Mouse (Mus musculus): ENCODE data around the gene Mul1.

Mul1 gene

GRCm38 (mm10) chr4:138455141-138455955 is 20.9 kb downstream of the Mul1 start:
- TF ChIP-seq CTCF (conservative IDR thresholded peaks at IDR 0.05; ENCODE audit: low read length) (no peak), POU5F1 (IDR thresholded peaks at IDR 0.05; ENCODE audit: borderline replicate concordance, low read length) (no peak), NANOG (IDR thresholded peaks at IDR 0.05; ENCODE audit: borderline replicate concordance, low read length) (no peak)
- H3K36me3 ChIP-seq (ENCODE audit: insufficient read depth, low read length): no peaks in the 10 kb centered on the region
- peaks cover 82% of the 10 kb centered on the region for H3K4me1 ChIP-seq (replicated peaks; ENCODE audit: low read depth, low read length)
- no peaks in the 10 kb centered on the region for H3K9me3 ChIP-seq (ENCODE audit: low read length)
- H3K27me3 ChIP-seq (ENCODE audit: insufficient read depth, low read length): peaks cover 28% of the 10 kb centered on the region
- peak overlapping the region; percentile 84 for H3K4me3 ChIP-seq (replicated peaks; ENCODE audit: low read length)

- Histone ChIP-seq H3K9me3 (ENCODE audit: low read length) (no peaks in the 10 kb centered on the region), H3K27me3 (ENCODE audit: insufficient read depth, low read length) (peaks cover 28% of the 10 kb centered on the region), H3K36me3 (ENCODE audit: insufficient read depth, low read length) (no peaks in the 10 kb centered on the region), H3K4me3 (replicated peaks; ENCODE audit: low read length) (peak overlapping the region; percentile 84), H3K4me1 (replicated peaks; ENCODE audit: low read depth, low read length) (peaks cover 83% of the 10 kb centered on the region)
- no peak for TF ChIP-seq CTCF (conservative IDR thresholded peaks at IDR 0.05; ENCODE audit: low read length)
- TF ChIP-seq NANOG (IDR thresholded peaks at IDR 0.05; ENCODE audit: borderline replicate concordance, low read length): no peak
- TF ChIP-seq POU5F1 (IDR thresholded peaks at IDR 0.05; ENCODE audit: borderline replicate concordance, low read length): no peak
Observed at GRCm38 (mm10) chr4:138455956-138456341, 21.5 kb downstream of the Mul1 start.

GRCm38 (mm10) chr4:138456536-138456935 is 22.1 kb downstream of the Mul1 start:
- Histone ChIP-seq H3K9me3 (ENCODE audit: low read length) (no peaks in the 10 kb centered on the region), H3K36me3 (ENCODE audit: insufficient read depth, low read length) (no peaks in the 10 kb centered on the region), H3K4me3 (replicated peaks; ENCODE audit: low read length) (peak overlapping the region; percentile 84), H3K4me1 (replicated peaks; ENCODE audit: low read depth, low read length) (peaks cover 83% of the 10 kb centered on the region), H3K27me3 (ENCODE audit: insufficient read depth, low read length) (peaks cover 29% of the 10 kb centered on the region)
- TF ChIP-seq NANOG (IDR thresholded peaks at IDR 0.05; ENCODE audit: borderline replicate concordance, low read length) (no peak), POU5F1 (IDR thresholded peaks at IDR 0.05; ENCODE audit: borderline replicate concordance, low read length) (no peak), CTCF (conservative IDR thresholded peaks at IDR 0.05; ENCODE audit: low read length) (no peak)

- H3K36me3 ChIP-seq (ENCODE audit: insufficient read depth, low read length): no peaks in the 10 kb centered on the region
- no peak overlapping the region for H3K4me3 ChIP-seq (replicated peaks; ENCODE audit: low read length)
- TF ChIP-seq POU5F1 (IDR thresholded peaks at IDR 0.05; ENCODE audit: borderline replicate concordance, low read length) (no peak), CTCF (conservative IDR thresholded peaks at IDR 0.05; ENCODE audit: low read length) (no peak), NANOG (IDR thresholded peaks at IDR 0.05; ENCODE audit: borderline replicate concordance, low read length) (no peak)
- H3K4me1 ChIP-seq (replicated peaks; ENCODE audit: low read depth, low read length): peaks cover 81% of the 10 kb centered on the region
- H3K27me3 ChIP-seq (ENCODE audit: insufficient read depth, low read length): peaks cover 32% of the 10 kb centered on the region
- H3K9me3 ChIP-seq (ENCODE audit: low read length): no peaks in the 10 kb centered on the region
Observed at GRCm38 (mm10) chr4:138457091-138457490, 22.6 kb downstream of the Mul1 start.

- Histone ChIP-seq H3K27me3 (ENCODE audit: insufficient read depth, low read length) (peaks cover 32% of the 10 kb centered on the region), H3K36me3 (ENCODE audit: insufficient read depth, low read length) (no peaks in the 10 kb centered on the region)
- TF ChIP-seq CTCF (conservative IDR thresholded peaks at IDR 0.05; ENCODE audit: low read length): no peak
- no peak for TF ChIP-seq NANOG (IDR thresholded peaks at IDR 0.05; ENCODE audit: borderline replicate concordance, low read length)
- no peak for TF ChIP-seq POU5F1 (IDR thresholded peaks at IDR 0.05; ENCODE audit: borderline replicate concordance, low read length)
Observed at GRCm38 (mm10) chr4:138458171-138458570, 23.7 kb downstream of the Mul1 start.

GRCm38 (mm10) chr4:138458735-138459440 is 24.4 kb downstream of the Mul1 start:
- Histone ChIP-seq H3K4me3 (replicated peaks; ENCODE audit: low read length) (peak overlapping the region; percentile 5; the same call in 1 of the 2 replicates), H3K9me3 (ENCODE audit: low read length) (no peaks in the 10 kb centered on the region), H3K4me1 (replicated peaks; ENCODE audit: low read depth, low read length) (peaks cover 81% of the 10 kb centered on the region), H3K36me3 (ENCODE audit: insufficient read depth, low read length) (no peaks in the 10 kb centered on the region), H3K27me3 (ENCODE audit: insufficient read depth, low read length) (peaks cover 26% of the 10 kb centered on the region)
- TF ChIP-seq CTCF (conservative IDR thresholded peaks at IDR 0.05; ENCODE audit: low read length): no peak
- no peak for TF ChIP-seq POU5F1 (IDR thresholded peaks at IDR 0.05; ENCODE audit: borderline replicate concordance, low read length)
- no peak for TF ChIP-seq NANOG (IDR thresholded peaks at IDR 0.05; ENCODE audit: borderline replicate concordance, low read length)

More at GRCm38 (mm10) chr4:138458171-138458570, 23.7 kb downstream of the Mul1 start:
- Histone ChIP-seq H3K4me3 (replicated peaks; ENCODE audit: low read length) (no peak overlapping the region), H3K4me1 (replicated peaks; ENCODE audit: low read depth, low read length) (peaks cover 81% of the 10 kb centered on the region), H3K9me3 (ENCODE audit: low read length) (no peaks in the 10 kb centered on the region)

GRCm38 (mm10) chr4:138459775-138460174 is 25.3 kb downstream of the Mul1 start:
- no peak for TF ChIP-seq NANOG (IDR thresholded peaks at IDR 0.05; ENCODE audit: borderline replicate concordance, low read length)
- no peak for TF ChIP-seq POU5F1 (IDR thresholded peaks at IDR 0.05; ENCODE audit: borderline replicate concordance, low read length)
- TF ChIP-seq CTCF (conservative IDR thresholded peaks at IDR 0.05; ENCODE audit: low read length): no peak

GRCm38 (mm10) chr4:138460910-138461309 is 26.4 kb downstream of the Mul1 start:
- peaks cover 93% of the 10 kb centered on the region for H3K4me1 ChIP-seq (replicated peaks; ENCODE audit: low read depth, low read length)
- peaks cover 25% of the 10 kb centered on the region for H3K27me3 ChIP-seq (ENCODE audit: insufficient read depth, low read length)
- no peaks in the 10 kb centered on the region for H3K9me3 ChIP-seq (ENCODE audit: low read length)
- no peak for TF ChIP-seq NANOG (IDR thresholded peaks at IDR 0.05; ENCODE audit: borderline replicate concordance, low read length)
- no peak for TF ChIP-seq POU5F1 (IDR thresholded peaks at IDR 0.05; ENCODE audit: borderline replicate concordance, low read length)
- no peak overlapping the region for H3K4me3 ChIP-seq (replicated peaks; ENCODE audit: low read length)
- no peaks in the 10 kb centered on the region for H3K36me3 ChIP-seq (ENCODE audit: insufficient read depth, low read length)

More at GRCm38 (mm10) chr4:138459775-138460174, 25.3 kb downstream of the Mul1 start:
- Histone ChIP-seq H3K27me3 (ENCODE audit: insufficient read depth, low read length) (peaks cover 26% of the 10 kb centered on the region), H3K4me3 (replicated peaks; ENCODE audit: low read length) (no peak overlapping the region), H3K36me3 (ENCODE audit: insufficient read depth, low read length) (no peaks in the 10 kb centered on the region), H3K9me3 (ENCODE audit: low read length) (no peaks in the 10 kb centered on the region), H3K4me1 (replicated peaks; ENCODE audit: low read depth, low read length) (peaks cover 90% of the 10 kb centered on the region)

All from E14TG2a.4 (cell line).